Mouse (Mus musculus): ENCODE results near the gene Hpgds.

DNA sequence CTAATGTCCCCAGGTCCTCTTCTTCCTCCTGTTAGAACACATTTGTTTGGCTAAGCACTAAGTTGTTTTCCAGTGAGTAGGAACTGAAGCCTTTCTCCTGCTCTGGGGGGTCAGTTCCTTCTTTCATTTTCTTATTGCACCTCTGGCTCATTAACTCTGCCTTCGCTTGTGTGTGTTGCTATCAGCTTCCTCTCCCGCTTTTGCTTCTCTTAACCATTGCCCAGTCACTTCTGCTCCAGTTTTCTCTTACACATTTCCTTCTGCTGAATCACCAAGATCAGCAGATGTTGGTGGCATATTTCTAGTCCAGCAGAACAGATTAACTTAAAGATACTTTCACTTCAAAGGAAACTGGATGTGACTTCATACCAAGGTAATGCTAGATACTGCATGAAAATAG lies 29.8 kb downstream of the Hpgds start:
- no peak for TF ChIP-seq POLR2A (IDR thresholded peaks at IDR 0.05; ENCODE audit: low read depth, low read length)
- TF ChIP-seq CTCF (conservative IDR thresholded peaks at IDR 0.05; ENCODE audit: insufficient read depth, insufficient read length, low read depth, low read length): no peak
